Mouse (Mus musculus) forebrain, embryonic 13.5 days (tissue): ENCODE data around the gene 4930426L09Rik. TPM values are rescaled to one million over a fixed set of nuclear protein-coding genes. Genes with fewer than 3 reads are reported as not detected.

ENCODE experiments used
- ATAC-seq: fragments of 200-750 bp; cut with Nextera tagmentation; 2 replicates; pipeline ENCODE4 v1.8.0; 2017
- H3K27ac ChIP-seq: fragments of 300-500 bp; sonication (generic); 2 replicates; pipeline ENCODE4 v1.5.1; 2015; ENCODE audit warnings: inconsistent platforms, mild to moderate bottlenecking, moderate library complexity
- H3K27me3 ChIP-seq: fragments of 300-500 bp; sonication (generic); 2 replicates; pipeline ENCODE4 v1.6.1; 2015; ENCODE audit warnings: mild to moderate bottlenecking, inconsistent platforms
- H3K36me3 ChIP-seq: fragments of 300-500 bp; sonication (generic); 2 replicates; pipeline ENCODE4 v1.6.1; 2015; ENCODE audit warnings: mild to moderate bottlenecking, inconsistent platforms; ENCODE audit not compliant: poor library complexity, severe bottlenecking
- H3K4me1 ChIP-seq: fragments of 300-500 bp; sonication (generic); 2 replicates; pipeline ENCODE4 v1.6.1; 2015; ENCODE audit warnings: inconsistent platforms
- H3K4me2 ChIP-seq: fragments of 300-500 bp; sonication (generic); 2 replicates; pipeline ENCODE4 v1.6.1; 2015; ENCODE audit warnings: inconsistent platforms, mild to moderate bottlenecking, moderate library complexity
- H3K4me3 ChIP-seq: fragments of 300-500 bp; sonication (generic); 2 replicates; pipeline ENCODE4 v1.5.1; 2015; ENCODE audit warnings: mild to moderate bottlenecking, inconsistent platforms
- H3K9ac ChIP-seq: fragments of 300-500 bp; sonication (generic); 2 replicates; pipeline ENCODE4 v1.6.1; 2015; ENCODE audit warnings: mild to moderate bottlenecking, inconsistent platforms
- H3K9me3 ChIP-seq: fragments of 300-500 bp; sonication (generic); replicated peaks from 2 replicates; pipeline ENCODE4 v1.6.1; 2016; ENCODE audit warnings: inconsistent platforms
- WGBS: fragments of 180-500 bp; shearing (Covaris S2); methylation state at CpG from one replicate; pipeline ENCODE4 v1.1.7; 2015; 5-methylcytosine and 5-hydroxymethylcytosine counted together
- polyA plus RNA-seq: library from polyadenylated mRNA; unstranded; fragments of >200 nt; fragmentation: Nextera tagmentation; extraction: Ambion mirVana; gene quantifications from 2 replicates; pipeline ENCODE4 v1.2.1, GENCODE M21; 2015

The 4930426L09Rik gene
- polyA plus RNA-seq, 1 experiment from 2014 or later: 0.26 TPM

- 84% methylated on average over 4 of the region's 4 CpGs for WGBS
- no peak for ATAC-seq
- no peaks in the 10 kb centered on the region for H3K4me1 ChIP-seq
Observed at GRCm38 (mm10) chr2:19037430-19037829, 39.3 kb downstream of the 4930426L09Rik start.

GRCm38 (mm10) chr2:19037907-19038570, 39.9 kb downstream of the 4930426L09Rik start:
- H3K27ac ChIP-seq: no peak overlapping the region
- no peak overlapping the region for H3K4me3 ChIP-seq
- H3K36me3 ChIP-seq: no peaks in the 10 kb centered on the region
- no peak for ATAC-seq
- 83% methylated on average over 4 of the region's 4 CpGs for WGBS
- H3K9me3 ChIP-seq: no peaks in the 10 kb centered on the region
- no peaks in the 10 kb centered on the region for H3K27me3 ChIP-seq
- H3K4me2 ChIP-seq: no peak overlapping the region
- no peaks in the 10 kb centered on the region for H3K4me1 ChIP-seq
- no peak overlapping the region for H3K9ac ChIP-seq

More at GRCm38 (mm10) chr2:19037430-19037829, 39.3 kb downstream of the 4930426L09Rik start:
- Histone ChIP-seq H3K4me2 (no peak overlapping the region), H3K27me3 (no peaks in the 10 kb centered on the region), H3K9ac (no peak overlapping the region), H3K4me3 (no peak overlapping the region), H3K27ac (no peak overlapping the region), H3K36me3 (no peaks in the 10 kb centered on the region), H3K9me3 (no peaks in the 10 kb centered on the region)

GRCm38 (mm10) chr2:19048225-19048624, 50.1 kb downstream of the 4930426L09Rik start:
- ATAC-seq: no peak
- H3K4me3 ChIP-seq: no peak overlapping the region
- no peaks in the 10 kb centered on the region for H3K36me3 ChIP-seq
- H3K4me2 ChIP-seq: no peak overlapping the region
- no peaks in the 10 kb centered on the region for H3K27me3 ChIP-seq
- no peaks in the 10 kb centered on the region for H3K4me1 ChIP-seq
- H3K9ac ChIP-seq: no peak overlapping the region
- no peak overlapping the region for H3K27ac ChIP-seq
- H3K9me3 ChIP-seq: no peaks in the 10 kb centered on the region
- 83% methylated on average over 1 of the region's 1 CpGs for WGBS

- 90% methylated on average over 1 of the region's 1 CpGs for WGBS
- no peak for ATAC-seq
- no peak overlapping the region for H3K9ac ChIP-seq
- no peaks in the 10 kb centered on the region for H3K4me1 ChIP-seq
- H3K27ac ChIP-seq: no peak overlapping the region
- H3K4me3 ChIP-seq: no peak overlapping the region
- no peaks in the 10 kb centered on the region for H3K36me3 ChIP-seq
- H3K4me2 ChIP-seq: no peak overlapping the region
- H3K27me3 ChIP-seq: no peaks in the 10 kb centered on the region
- no peaks in the 10 kb centered on the region for H3K9me3 ChIP-seq
Observed at GRCm38 (mm10) chr2:19049341-19049740, 51.2 kb downstream of the 4930426L09Rik start.

Other genes starting within 250 kb of the 4930426L09Rik start
- gene Pip4k2a, start 217 bp upstream of the 4930426L09Rik start, polyA plus RNA-seq: 8.0 and 8.3 TPM in 2 replicates
- 0.87 and 1.5 TPM in 2 replicates for gene Armc3, start 201.0 kb downstream of the 4930426L09Rik start, polyA plus RNA-seq